Mouse (Mus musculus) frontal cortex, adult 2 months (tissue): Measurements from ENCODE around the gene Anp32a. TPM values are rescaled to one million over a fixed set of nuclear protein-coding genes. Genes with fewer than 3 reads are reported as not detected.
A peak's percentile ranks its signal among the peaks of the same experiment; 100 is the strongest.

Experiments
- DNase-seq, 2 experiments: peaks; one replicate each; pipeline ENCODE4 v3.0.0; 2022; ENCODE audit warnings: low spot score in 1 of 2; ENCODE audit errors: extremely low spot score in 1 of 2
- polyA plus RNA-seq: library from polyadenylated mRNA; depleted of rRNA; stranded (reverse); fragments of >200 nt; gene quantifications from 2 replicates; pipeline ENCODE4 v1.2.3, GENCODE M21; 2012

Gene Anp32a
- polyA plus RNA-seq, 1 experiment = 638 TPM

GRCm38 (mm10) chr9:62367510-62368071 lies 26.5 kb downstream of the Anp32a start:
- DNase-seq = no peak

DNA sequence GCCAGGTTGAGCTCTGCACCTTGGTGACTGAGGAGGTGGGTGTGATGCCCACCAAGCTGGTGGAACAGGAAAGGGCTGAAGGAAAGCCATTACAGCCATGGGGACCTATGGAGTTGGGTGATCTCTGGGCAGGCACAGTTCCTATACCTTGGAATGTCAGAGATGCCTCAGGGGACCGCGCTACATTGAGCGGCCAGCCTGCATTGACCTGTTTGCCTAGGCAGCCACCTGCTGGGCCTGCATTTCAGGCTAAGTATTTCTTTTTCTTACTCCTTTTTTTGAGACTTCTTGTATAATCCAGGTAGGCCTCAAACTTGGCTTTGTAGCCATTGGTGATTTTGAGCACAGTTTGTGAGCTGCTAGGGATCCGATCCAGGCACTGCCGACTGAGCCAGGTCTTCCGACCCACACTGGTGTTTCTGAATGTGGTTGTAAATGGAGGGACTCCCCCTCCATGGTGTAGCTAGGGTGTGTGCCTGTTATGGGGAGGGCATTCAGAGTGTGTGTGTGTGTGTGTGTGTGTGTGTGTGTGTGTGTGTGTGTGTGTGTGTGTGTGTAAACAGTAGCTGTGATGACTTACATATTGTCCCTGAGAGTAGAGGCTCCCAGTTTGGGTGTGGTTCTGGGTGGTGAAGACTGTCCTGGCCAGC lies 27.3 kb downstream of the Anp32a start:
- no peak for DNase-seq

- DNase-seq = no peak
Observed at GRCm38 (mm10) chr9:62369172-62369571, 28.1 kb downstream of the Anp32a start.

DNA sequence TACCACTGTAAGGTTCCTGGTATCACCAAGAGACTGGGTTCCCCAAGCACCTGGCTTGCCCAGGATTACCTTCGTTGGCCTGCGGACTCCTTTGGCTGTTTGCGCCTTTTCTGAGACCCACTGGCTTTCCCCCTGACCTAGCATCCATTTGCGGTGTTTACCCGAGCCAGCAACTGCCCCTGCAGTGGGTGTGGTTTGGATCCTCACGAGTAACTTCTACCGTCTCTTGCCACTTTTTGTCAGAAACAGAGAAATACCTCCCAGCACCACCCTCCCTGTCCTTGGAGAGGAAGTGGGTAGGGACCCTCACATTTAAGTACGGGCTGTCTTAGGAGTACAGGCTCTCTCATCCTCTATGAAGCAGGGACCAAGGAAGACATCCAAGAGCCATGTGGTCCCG lies 29.1 kb downstream of the Anp32a start:
- DNase-seq = no peak

- DNase-seq = no peak
Observed at GRCm38 (mm10) chr9:62370648-62371280, 29.7 kb downstream of the Anp32a start.

GRCm38 (mm10) chr9:62371745-62372555 lies 30.9 kb downstream of the Anp32a start:
- DNase-seq = no peak

DNA sequence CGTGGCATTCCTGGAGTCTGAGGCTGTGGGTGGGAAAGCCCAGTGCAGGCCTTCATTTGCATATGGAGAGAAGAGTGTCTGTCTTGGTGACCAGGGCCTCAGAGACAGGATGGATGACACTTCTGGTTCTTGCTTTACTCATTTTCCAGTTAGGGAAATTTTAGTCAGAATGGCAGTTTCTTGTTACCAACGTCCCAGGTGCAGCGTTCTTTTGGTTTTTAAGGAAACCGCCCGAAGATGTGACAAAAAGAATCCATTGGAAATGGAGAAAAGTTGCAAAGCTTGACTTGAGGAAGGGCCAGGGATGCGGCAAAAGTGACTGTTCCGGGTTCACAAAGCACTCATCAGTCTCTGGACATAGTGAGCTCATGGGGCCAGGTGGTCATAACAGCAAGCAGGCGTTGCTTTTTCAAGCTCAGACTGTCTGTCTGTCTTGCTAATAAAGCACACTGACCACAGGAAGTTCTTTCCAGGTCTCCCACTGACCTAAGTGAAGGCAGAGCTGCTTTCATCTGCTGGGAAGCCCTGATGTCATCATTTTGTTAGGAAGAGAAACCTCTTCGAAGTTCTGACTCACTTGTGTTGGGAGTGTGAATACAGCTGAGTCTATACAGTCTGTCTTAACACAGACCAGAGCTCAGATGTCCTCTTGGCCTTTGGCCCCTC lies 31.6 kb downstream of the Anp32a start:
- DNase-seq = no peak

- DNase-seq = peak in 1 of 2 experiments; percentile 74
Observed at GRCm38 (mm10) chr9:62373222-62374123, 32.4 kb downstream of the Anp32a start.

DNA sequence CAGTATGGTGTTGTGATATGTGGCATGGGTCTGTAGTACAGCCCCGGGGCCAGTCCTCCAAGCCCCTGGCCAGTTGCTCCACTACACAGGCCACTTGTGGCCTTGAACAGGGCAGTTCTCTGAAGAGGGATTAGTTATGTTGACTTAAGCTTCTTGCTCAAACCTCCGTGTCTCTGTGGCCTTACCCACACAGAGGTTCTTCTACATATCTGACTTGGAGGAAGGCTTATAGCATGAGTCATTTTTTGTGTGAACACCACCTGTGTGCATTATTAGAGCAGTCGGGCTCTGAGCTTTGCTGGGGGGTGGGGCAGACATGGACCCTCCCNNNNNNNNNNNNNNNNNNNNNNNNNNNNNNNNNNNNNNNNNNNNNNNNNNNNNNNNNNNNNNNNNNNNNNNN lies 33.2 kb downstream of the Anp32a start:
- DNase-seq = no peak

DNA sequence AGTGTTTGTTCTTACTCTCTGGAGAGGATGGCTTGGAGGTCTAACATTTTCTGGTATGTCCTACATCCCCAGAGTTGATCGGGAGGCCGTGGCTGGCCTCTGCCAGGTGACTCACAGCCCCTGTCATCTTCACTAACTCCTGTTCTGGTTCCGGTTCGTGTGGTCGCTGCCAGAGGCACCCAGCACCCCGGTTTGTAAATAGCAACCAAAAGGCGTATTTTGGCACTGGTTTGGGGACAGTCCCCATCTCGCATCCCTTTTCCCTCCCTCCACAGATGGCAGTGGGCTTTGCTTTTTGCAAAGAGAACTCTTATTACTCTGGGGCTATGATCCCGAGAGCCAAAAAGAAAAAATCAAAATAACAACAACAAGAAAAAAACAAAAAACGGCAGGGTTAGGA lies 36.8 kb downstream of the Anp32a start:
- DNase-seq = no peak

DNA sequence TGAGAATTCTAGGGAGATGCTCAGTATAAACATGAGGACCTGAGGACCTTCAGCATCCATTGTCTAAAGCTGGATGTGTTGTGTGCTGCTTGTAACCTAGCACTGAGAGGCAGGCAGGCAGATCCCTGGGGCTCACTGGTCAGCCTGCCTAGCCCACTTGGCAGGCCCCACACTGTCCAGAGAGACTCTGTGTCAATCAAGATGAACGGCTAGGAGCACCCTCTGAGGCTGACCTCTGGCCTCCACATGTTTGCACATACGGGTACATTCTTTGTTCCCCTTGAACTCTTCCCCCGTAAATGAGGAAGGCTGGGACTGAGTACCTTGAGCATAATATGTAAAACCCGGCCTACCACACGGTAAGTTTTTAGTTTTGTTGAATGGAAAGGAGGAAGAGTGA lies 39.3 kb downstream of the Anp32a start:
- DNase-seq = no peak

- DNase-seq = no peak
Observed at GRCm38 (mm10) chr9:62381402-62381913, 40.4 kb downstream of the Anp32a start.

DNA sequence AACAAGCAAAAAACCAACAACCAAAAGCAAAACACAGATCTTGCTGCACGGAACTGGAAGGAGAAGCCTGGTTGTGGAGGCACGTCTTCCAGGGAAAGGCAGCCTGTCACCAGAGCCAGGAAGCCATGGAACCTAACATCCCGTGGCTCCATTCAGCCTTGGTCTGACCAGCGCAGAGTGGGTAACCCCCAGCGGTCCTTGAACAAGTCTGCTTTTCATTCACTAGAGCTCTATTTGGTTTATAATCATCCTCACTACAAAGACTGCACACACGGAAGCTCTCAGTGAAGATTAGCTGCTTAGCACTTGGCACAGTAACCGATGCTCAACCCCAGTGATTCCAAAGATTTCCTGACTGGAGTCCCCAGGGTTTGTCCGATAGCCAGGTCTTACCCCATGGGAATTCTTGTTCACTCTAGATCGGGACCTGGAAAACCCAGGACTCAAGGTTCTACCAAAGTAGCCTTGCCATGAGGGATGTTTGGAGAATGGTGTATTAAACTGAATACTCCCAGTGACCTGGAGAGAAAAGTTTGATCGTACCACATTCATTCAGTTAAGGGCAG lies 41.5 kb downstream of the Anp32a start:
- no peak for DNase-seq

DNA sequence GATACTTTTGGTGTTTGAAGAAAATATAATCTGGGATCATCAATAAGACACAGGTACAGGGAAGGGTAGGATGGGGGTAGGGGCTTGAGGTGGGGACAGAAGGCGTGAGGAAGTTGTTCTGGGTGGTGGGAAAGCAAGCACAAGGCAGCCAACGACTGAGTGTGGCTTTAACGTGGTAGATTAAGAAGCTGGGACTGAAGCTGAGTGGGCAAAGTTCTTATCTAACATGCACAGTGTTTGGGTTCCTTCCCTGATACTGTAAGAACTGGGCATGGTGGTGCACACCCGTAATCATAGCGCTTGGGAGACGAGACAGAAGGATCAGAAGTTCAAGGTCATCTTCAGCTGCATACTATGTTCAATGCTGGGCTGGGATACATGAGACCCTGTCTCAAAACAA lies 44.0 kb downstream of the Anp32a start:
- no peak for DNase-seq

DNA sequence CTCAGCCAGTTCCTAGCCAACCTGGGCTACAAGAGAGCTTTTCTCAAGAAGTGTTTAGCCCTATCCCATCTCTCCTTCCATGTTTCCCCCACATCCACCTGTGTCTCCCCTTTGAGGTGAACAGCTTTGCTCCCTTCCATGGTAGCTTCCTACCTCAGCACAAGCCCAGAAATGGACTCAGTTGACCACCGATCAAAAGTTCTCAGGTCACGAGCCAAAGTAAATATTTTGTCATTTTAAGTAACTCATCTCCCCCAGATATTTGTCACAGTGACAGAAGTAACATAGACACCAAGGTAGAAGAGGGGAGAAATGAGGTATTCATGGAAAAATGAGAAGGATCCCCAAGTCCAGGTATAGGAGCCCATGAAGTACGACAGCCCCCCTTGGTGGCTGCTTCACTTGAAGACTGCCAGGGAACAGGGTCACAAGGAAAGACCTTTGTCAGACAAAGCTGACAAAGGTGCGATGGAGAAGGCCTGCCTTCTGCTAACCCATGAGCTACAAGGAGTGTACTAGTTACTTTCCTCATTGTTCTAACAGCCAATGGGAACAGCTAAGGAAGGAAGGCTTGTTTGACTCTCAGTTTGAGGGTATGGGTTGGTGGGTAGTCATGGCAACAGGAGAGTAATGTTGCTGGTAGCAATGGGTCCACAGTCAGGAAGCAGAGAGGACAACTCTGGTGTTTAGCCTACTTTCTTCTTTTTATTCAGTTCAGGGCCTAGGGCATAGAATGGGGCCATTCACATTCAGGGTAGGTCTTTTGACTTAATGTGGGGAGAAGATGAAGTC lies 44.8 kb downstream of the Anp32a start:
- no peak for DNase-seq

DNA sequence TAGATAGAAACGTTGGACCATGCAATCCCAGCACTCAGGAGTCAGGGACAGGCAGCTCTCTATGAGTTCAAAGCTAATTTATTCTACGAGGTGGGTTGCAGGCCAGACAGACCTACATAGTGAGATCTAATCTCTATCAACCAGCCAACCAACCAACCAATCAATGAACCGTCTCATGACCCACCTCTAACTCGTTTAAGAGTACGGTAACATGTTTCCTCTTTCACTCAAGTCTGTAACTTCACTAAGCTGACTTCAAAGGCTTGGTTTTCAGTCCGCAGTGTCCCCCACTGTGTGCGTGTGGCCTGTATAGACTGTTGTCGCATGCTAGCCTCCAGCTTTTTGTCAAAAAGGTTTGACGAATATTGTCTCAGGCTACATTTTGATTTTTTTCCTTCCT lies 48.6 kb downstream of the Anp32a start:
- no peak for DNase-seq

GRCm38 (mm10) chr9:62393531-62393930 lies 52.4 kb downstream of the Anp32a start:
- no peak for DNase-seq

- no peak for DNase-seq
Observed at GRCm38 (mm10) chr9:62394163-62394562, 53.1 kb downstream of the Anp32a start.
